Mouse (Mus musculus): Measurements from ENCODE around the gene Rtn4r. TPM values are rescaled to one million over a fixed set of nuclear protein-coding genes. Genes with fewer than 3 reads are reported as not detected.

Gene Rtn4r
- total RNA-seq, 2 experiments from 2014 or later: 0.38 to 0.52 TPM

DNA sequence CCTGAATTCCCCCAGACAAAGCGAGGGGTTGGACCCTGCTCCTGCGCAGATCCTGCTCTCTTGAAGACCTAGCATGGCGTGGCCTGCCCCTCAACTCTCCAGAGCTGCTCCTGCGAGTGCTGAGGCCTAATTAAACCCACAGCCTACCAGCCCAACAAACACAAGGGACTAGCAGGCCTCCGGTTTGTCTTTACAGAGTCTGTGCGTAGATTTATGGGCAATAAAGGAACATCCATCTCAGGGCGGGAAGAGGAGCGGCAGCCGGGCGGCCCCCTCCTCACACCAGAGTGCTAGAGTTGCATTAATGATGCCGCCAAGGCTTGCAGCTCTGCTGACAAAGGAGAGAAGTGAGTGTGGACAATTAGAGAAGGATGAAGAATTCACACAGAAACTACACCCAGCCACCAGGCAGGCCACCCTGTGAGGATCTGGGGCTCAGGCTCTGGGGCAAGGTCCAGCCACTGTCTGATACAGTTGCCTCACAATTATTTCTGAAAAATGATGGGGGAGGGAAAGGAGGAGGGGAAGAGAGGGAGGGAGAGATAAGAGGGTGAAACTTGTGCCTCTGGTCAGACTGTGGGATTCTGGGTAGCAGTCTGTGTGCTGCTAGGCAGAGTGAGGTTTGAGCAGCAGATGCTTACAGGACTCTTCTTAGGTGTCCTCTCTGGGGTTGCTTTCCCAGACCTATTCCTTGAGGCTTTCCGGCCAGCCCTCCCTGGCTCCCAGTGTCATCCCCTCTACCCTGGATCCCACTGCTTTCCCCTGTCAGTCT, 29.3 kb downstream of the Rtn4r start:
- DNase-seq: no peak

DNA sequence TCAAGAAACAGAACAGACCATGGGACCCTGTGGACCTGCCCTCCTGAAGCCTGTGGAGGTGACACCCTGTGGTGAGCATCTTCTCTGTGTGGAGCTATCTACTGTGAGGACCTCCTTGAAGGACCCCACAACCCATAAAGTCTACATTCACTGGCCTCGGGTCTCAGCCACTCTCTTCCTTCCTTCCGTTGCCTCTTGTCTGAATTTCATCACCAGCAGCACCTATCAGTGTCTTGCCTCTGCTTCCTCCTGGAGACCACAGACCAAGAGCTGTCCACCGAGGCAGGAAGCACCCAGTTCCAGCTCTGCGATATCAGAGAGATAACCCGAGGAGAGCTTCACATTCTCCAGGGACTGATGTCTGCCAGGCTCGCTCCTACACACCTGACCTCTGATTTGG, 31.8 kb downstream of the Rtn4r start:
- DNase-seq: no peak

- DNase-seq: peak; percentile 48
Observed at GRCm38 (mm10) chr16:18159778-18160177, 32.3 kb downstream of the Rtn4r start.

DNA sequence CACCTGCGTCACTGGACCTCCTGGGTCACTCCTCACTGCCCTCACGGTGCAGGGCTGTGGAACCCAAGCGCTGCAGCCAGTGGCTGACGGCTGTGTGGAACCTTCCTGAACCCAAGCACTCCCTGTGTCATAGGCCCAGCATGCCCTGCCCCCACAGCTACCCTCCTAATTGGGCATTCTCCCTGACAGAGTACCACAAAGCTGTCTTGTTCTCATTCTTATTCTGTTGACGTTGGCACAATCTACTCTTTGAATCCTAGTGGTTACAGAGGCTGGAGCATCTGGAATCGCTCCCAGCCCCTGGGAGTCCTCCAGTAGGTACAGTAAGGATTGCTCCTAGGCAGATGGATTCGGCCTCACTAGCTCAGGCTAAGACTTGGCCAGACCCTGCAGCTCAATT, 33.1 kb downstream of the Rtn4r start:
- no peak for DNase-seq

DNA sequence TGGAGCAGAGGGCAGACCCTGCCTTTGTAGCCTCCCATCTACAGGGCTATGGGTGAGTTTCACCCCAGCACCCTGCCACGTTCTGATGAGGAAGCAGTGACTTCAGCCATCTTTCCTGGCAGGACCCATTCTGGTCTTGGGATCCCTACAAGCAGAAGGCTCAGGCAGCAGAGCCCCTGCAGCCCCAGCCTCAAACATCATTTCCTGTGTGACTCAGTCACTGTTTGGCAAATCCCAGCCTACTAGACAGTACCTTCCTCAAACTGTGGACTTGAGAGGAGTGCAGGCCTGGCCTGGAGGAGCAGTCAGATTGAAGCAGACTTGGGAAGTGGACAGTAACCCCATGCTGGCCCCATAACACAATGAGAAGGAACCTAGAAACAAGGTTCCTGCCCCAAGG, 33.7 kb downstream of the Rtn4r start:
- DNase-seq: no peak

GRCm38 (mm10) chr16:18164642-18165238, 37.3 kb downstream of the Rtn4r start:
- DNase-seq: no peak

- no peak for DNase-seq
Observed at GRCm38 (mm10) chr16:18166613-18167190, 39.3 kb downstream of the Rtn4r start.

GRCm38 (mm10) chr16:18169156-18169555, 41.7 kb downstream of the Rtn4r start:
- no peak for DNase-seq

- DNase-seq: no peak
Observed at GRCm38 (mm10) chr16:18169776-18170175, 42.3 kb downstream of the Rtn4r start.

DNA sequence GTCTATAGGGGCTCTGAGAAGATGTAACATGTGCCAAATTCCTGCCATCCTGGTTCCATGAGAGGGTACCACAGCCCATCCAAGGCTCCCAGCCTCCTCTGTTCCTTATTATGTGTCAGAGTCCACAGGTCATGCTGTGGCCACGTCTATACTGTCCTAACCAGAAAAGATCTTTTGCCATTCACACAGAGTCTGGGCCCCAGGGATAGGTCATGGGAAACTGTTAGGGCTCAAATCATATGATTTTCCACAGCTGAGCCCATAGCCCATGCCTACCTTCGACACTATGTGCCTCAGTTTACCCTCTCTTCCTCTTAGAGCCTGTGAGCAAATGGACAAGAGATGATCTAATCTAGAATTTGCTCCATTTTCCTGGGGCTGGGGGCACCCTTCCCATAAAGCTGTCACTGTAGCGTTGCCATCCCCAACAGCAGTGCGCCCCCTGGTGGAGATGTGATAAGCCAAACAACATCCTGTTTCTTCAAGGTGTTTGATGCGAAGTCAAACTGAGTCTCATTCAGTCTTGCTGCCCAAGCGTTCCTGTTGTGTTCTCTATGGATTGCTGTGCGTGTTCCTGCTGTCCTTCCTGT, 44.9 kb downstream of the Rtn4r start:
- peak; percentile 93 for DNase-seq

- DNase-seq: no peak
Observed at GRCm38 (mm10) chr16:18173231-18173630, 45.8 kb downstream of the Rtn4r start.

DNA sequence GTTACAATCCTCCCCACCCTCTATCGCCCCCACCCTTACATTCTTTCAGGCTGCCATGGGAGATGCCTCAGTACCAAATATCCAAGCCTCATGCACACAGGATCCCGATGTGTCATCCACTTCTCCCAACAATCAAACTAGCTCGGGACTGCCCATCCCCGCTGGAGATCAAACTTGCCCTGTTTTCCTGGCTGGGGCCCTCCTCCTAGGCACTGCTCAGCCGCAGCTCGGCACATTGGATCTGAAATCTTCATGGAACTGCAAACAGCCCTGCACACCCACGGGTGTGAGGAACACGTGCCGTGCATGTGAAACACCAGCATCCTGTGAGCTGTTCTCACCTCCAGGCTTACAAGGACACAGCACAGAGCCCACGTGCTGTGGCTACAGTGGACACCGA, 46.3 kb downstream of the Rtn4r start:
- no peak for DNase-seq

DNA sequence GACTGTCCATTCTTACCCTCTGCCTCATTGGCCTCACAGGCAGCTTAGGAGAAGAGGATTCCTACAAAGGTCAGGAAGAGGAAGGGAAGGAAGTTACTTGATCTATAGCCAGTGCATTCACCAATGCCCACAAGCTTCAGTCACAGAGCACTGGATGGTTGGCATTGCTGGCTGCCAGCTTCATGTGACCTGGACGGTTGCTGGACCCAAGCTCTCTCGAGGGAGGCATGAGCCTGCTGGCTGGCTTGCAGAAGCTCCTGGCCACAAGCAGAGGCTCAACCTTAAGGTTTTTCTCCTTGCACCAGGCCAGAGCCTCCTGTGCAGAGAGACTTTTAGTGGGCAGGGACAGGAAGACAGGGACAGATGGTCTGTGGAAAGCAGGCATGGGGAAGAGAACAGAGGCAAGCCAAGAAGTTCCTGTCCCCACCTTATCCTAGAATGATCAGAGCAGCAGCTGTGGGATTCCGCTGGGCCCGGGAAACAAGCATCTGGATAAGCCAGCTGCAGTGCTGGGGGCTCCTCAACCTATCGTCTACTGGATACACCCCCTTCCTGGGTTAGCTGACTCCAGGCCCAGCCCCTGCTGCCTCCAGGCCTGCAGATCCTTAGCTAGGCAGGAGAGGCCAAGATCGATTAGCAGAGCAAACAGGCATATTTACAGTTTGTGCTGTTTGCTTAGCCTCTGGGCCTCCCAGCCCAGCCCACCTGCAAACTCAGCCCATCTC, 48.5 kb downstream of the Rtn4r start:
- no peak for DNase-seq

DNA sequence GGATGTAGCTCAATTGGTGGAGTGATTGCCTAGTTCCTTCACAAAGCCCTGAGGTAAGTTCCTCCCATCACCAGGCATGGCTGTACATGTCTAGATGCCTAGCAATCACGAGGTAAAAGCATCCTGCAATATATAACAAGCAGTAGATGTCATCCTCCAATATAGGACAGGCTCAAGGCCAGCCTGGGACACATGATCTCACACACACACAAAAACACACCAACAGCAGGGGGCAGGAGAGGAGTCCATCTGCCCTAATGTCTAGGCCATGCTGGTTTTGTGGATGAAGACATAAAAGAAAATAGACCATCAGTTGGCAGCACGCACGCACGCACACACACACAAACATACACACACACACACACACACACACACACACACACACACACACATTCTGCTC, 49.3 kb downstream of the Rtn4r start:
- DNase-seq: no peak

GRCm38 (mm10) chr16:18179591-18179990, 52.1 kb downstream of the Rtn4r start:
- DNase-seq: no peak

- no peak for DNase-seq
Observed at GRCm38 (mm10) chr16:18181398-18181797, 54.0 kb downstream of the Rtn4r start.

GRCm38 (mm10) chr16:18182766-18183165, 55.3 kb downstream of the Rtn4r start:
- no peak for DNase-seq

- no peak for DNase-seq
Observed at GRCm38 (mm10) chr16:18185715-18186449, 58.4 kb downstream of the Rtn4r start.

DNA sequence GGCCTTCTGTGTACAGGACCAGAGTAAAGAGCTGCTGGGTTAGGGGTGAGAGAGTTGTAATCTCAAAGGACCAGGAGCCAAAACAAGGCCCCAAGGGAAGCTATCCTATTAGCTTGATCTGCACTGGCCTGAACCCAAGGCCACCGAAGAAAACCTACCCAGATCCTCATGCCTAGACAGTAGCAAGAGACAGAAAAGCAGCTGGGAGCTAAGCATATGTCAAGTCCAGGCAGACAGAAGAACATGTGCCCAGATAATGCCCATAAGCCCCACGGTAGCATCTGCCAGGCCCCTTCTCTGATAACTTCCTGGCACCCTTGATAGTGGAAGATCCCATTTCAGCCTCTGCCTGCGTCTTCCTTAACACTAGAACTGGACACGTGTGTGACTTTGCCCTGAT, 59.4 kb downstream of the Rtn4r start:
- no peak for DNase-seq

DNA sequence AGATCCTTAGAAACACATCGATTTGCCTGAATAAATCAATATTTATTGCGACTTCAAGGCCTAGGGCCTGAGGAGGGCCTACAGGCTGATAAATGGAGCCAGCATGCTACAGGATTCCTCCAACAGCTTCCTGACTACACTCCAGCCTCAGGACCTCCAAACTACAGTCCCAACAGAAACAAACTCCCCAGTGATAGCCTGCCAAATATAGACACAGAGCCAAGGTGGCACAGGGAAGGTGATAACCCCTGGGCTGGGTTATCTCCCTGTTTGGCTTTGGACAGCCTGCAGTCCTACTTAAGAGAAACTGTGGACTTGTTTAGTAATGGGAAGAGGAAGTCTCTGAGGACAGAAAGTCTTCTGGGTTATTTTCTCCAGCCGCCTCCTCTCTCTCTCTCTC, 59.8 kb downstream of the Rtn4r start:
- no peak for DNase-seq

DNA sequence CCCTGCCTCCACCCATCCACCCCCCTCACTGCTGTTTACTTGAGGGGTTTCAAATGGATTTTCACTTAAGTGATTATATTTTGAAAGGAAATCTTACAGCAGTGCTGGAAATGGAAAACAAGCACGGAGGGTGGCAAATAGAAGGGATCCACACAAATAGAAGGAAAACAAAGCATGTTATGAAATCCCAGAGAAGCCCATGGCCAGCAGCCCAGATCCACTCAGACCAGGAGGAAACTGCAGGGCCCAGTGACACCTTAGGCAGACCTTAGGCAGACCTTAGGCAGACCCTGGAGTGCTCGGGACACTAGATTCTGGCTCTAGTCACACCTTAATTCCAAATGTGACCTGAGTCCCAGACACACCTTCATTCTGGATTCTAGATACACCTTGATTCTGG, 63.6 kb downstream of the Rtn4r start:
- no peak for DNase-seq

All from gastrocnemius, postnatal 10 days (tissue).